Mouse (Mus musculus) forebrain, embryonic 14.5 days (tissue): ENCODE data around the gene Znfx1. TPM values are rescaled to one million over a fixed set of nuclear protein-coding genes. Genes with fewer than 3 reads are reported as not detected.

ENCODE experiments used
- ATAC-seq: fragments of 200-750 bp; cut with Nextera tagmentation; 2 replicates; pipeline ENCODE4 v1.8.0; 2017; ENCODE audit warnings: mild to moderate bottlenecking, moderate library complexity
- DNase-seq: peaks from one replicate; pipeline ENCODE4 v3.0.0-alpha.2; 2015; ENCODE audit warnings: low spot score
- H3K27ac ChIP-seq: fragments of 300-500 bp; sonication (generic); 2 replicates; pipeline ENCODE4 v1.5.1; 2014; ENCODE audit warnings: low read depth, mild to moderate bottlenecking, control low read depth, low read length, moderate library complexity
- H3K27me3 ChIP-seq: fragments of 300-500 bp; sonication (generic); replicated peaks from 2 replicates; pipeline ENCODE4 v1.6.1; 2014; ENCODE audit warnings: low read length, control low read depth, mixed read lengths; ENCODE audit not compliant: control insufficient read depth, insufficient read depth
- H3K36me3 ChIP-seq: fragments of 300-500 bp; sonication (generic); 2 replicates; pipeline ENCODE4 v1.6.1; 2014; ENCODE audit warnings: low read length, control low read depth; ENCODE audit not compliant: control insufficient read depth, insufficient read depth
- H3K4me1 ChIP-seq: fragments of 300-500 bp; sonication (generic); 2 replicates; pipeline ENCODE4 v1.6.1; 2014; ENCODE audit warnings: antibody characterized with exemption, low read length, control low read depth; ENCODE audit not compliant: control insufficient read depth, insufficient read depth
- H3K4me2 ChIP-seq: fragments of 300-500 bp; sonication (generic); 2 replicates; pipeline ENCODE4 v1.6.1; 2014; ENCODE audit warnings: mild to moderate bottlenecking, control low read depth, low read length
- H3K4me3 ChIP-seq: fragments of 300-500 bp; sonication (generic); 2 replicates; pipeline ENCODE4 v1.5.1; 2014; ENCODE audit warnings: low read depth, low read length, control low read depth
- H3K9ac ChIP-seq: fragments of 300-500 bp; sonication (generic); 2 replicates; pipeline ENCODE4 v1.6.1; 2014; ENCODE audit warnings: mild to moderate bottlenecking, low read length, control low read depth, moderate library complexity
- H3K9me3 ChIP-seq: fragments of 300-500 bp; sonication (generic); replicated peaks from 2 replicates; pipeline ENCODE4 v1.6.1; 2016; ENCODE audit warnings: low read length, control low read depth, mixed read lengths; ENCODE audit not compliant: control insufficient read depth
- WGBS: fragments of 180-500 bp; shearing (Covaris S2); extraction: QIAGEN DNeasy Blood & Tissue Kit; methylation state at CpG from one replicate; pipeline ENCODE4 v1.1.7; 2014; 5-methylcytosine and 5-hydroxymethylcytosine counted together
- polyA plus RNA-seq: library from polyadenylated mRNA; unstranded; fragments of >200 nt; fragmentation: Nextera tagmentation; extraction: Ambion mirVana; gene quantifications from 2 replicates; pipeline ENCODE4 v1.2.1, GENCODE M21; 2014

Gene Znfx1
- polyA plus RNA-seq, 1 experiment from 2014 or later = 4.9 TPM

- Histone ChIP-seq H3K9me3 (no peaks in the 10 kb centered on the region), H3K36me3 (no peaks in the 10 kb centered on the region), H3K27ac (no peak overlapping the region), H3K4me1 (no peaks in the 10 kb centered on the region), H3K4me3 (no peak overlapping the region), H3K27me3 (no peaks in the 10 kb centered on the region), H3K4me2 (no peak overlapping the region), H3K9ac (no peak overlapping the region)
- no peak for ATAC-seq
- DNase-seq = no peak
- 91% methylated on average over 5 of the region's 5 CpGs for WGBS
Measured at GRCm38 (mm10) chr2:167086836-167087235, 24.0 kb upstream of the Znfx1 start.

- Histone ChIP-seq H3K4me3 (no peak overlapping the region), H3K4me1 (no peaks in the 10 kb centered on the region), H3K36me3 (no peaks in the 10 kb centered on the region), H3K27me3 (no peaks in the 10 kb centered on the region), H3K9ac (no peak overlapping the region), H3K9me3 (no peaks in the 10 kb centered on the region), H3K27ac (no peak overlapping the region), H3K4me2 (no peak overlapping the region)
- DNase-seq = no peak
- 83% methylated on average over 11 of the region's 11 CpGs for WGBS
- ATAC-seq = no peak
Measured at GRCm38 (mm10) chr2:167086092-167086491, 23.3 kb upstream of the Znfx1 start.

- no peak overlapping the region for H3K27ac ChIP-seq
- H3K9ac ChIP-seq = no peak overlapping the region
- H3K4me3 ChIP-seq = no peak overlapping the region
- H3K4me2 ChIP-seq = no peak overlapping the region
- 47% methylated on average over 4 of the region's 4 CpGs for WGBS
- DNase-seq (peak; percentile 38), ATAC-seq (peak; percentile 42; the same call in 1 of the 2 replicates)
- no peaks in the 10 kb centered on the region for H3K9me3 ChIP-seq
- H3K4me1 ChIP-seq = peaks cover 12% of the 10 kb centered on the region
- no peaks in the 10 kb centered on the region for H3K36me3 ChIP-seq
- no peaks in the 10 kb centered on the region for H3K27me3 ChIP-seq
Measured at GRCm38 (mm10) chr2:167081639-167082038, 18.8 kb upstream of the Znfx1 start.

GRCm38 (mm10) chr2:167081135-167081534 lies 18.3 kb upstream of the Znfx1 start:
- no peak overlapping the region for H3K4me3 ChIP-seq
- DNase-seq (no peak), ATAC-seq (no peak)
- no peak overlapping the region for H3K9ac ChIP-seq
- no peak overlapping the region for H3K4me2 ChIP-seq
- H3K36me3 ChIP-seq = no peaks in the 10 kb centered on the region
- no peak overlapping the region for H3K27ac ChIP-seq
- peaks cover 12% of the 10 kb centered on the region for H3K4me1 ChIP-seq
- WGBS = 38% methylated on average over 6 of the region's 6 CpGs
- no peaks in the 10 kb centered on the region for H3K9me3 ChIP-seq
- H3K27me3 ChIP-seq = no peaks in the 10 kb centered on the region

- peaks cover 12% of the 10 kb centered on the region for H3K4me1 ChIP-seq
- no peaks in the 10 kb centered on the region for H3K9me3 ChIP-seq
- H3K27ac ChIP-seq = no peak overlapping the region
- WGBS = 87% methylated on average over 3 of the region's 3 CpGs
- H3K27me3 ChIP-seq = no peaks in the 10 kb centered on the region
- DNase-seq (no peak), ATAC-seq (no peak)
- H3K4me2 ChIP-seq = no peak overlapping the region
- H3K9ac ChIP-seq = no peak overlapping the region
- H3K36me3 ChIP-seq = no peaks in the 10 kb centered on the region
- no peak overlapping the region for H3K4me3 ChIP-seq
Measured at GRCm38 (mm10) chr2:167080387-167080786, 17.6 kb upstream of the Znfx1 start.

- DNase-seq (peak; percentile 82), ATAC-seq (peak; percentile 80)
- Histone ChIP-seq H3K27ac (peak overlapping the region; percentile 1), H3K9ac (no peak overlapping the region), H3K9me3 (no peaks in the 10 kb centered on the region), H3K4me3 (no peak overlapping the region), H3K4me1 (peaks cover 12% of the 10 kb centered on the region), H3K27me3 (no peaks in the 10 kb centered on the region), H3K36me3 (no peaks in the 10 kb centered on the region), H3K4me2 (no peak overlapping the region)
- WGBS = 46% methylated on average over 18 of the region's 18 CpGs
Measured at GRCm38 (mm10) chr2:167079535-167080257, 16.9 kb upstream of the Znfx1 start.

- no peaks in the 10 kb centered on the region for H3K36me3 ChIP-seq
- H3K4me2 ChIP-seq = no peak overlapping the region; the same call in 1 of the 2 replicates
- WGBS = 49% methylated on average over 9 of the region's 9 CpGs
- ATAC-seq (peak; percentile 61), DNase-seq (peak; percentile 45)
- H3K27me3 ChIP-seq = no peaks in the 10 kb centered on the region
- H3K9me3 ChIP-seq = no peaks in the 10 kb centered on the region
- peaks cover 12% of the 10 kb centered on the region for H3K4me1 ChIP-seq
- no peak overlapping the region; the same call in 1 of the 2 replicates for H3K9ac ChIP-seq
- H3K27ac ChIP-seq = peak overlapping the region; percentile 1
- H3K4me3 ChIP-seq = no peak overlapping the region
Measured at GRCm38 (mm10) chr2:167078931-167079495, 16.2 kb upstream of the Znfx1 start.

DNA sequence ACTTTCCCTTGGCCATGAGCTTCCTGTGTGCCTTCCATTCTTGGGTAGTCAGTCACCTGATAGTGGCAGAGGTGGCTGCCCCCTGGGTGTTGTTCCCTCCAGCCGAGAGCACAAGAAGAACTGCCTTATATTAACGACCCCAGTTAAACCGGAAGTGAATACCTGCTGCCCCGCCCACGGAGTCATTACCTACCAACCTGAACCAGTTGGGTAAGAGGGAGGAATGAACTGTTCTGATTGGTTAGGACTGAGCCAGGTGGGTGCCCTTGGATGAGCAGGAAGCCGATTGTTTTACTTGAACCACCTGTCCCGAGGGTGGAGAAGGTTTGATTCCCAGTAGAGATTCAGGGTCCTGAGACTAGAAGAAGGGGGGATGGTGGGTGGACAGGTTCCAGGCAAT lies 15.7 kb upstream of the Znfx1 start:
- Histone ChIP-seq H3K4me2 (no peak overlapping the region; the same call in 1 of the 2 replicates), H3K9ac (no peak overlapping the region), H3K36me3 (no peaks in the 10 kb centered on the region), H3K4me1 (peaks cover 12% of the 10 kb centered on the region), H3K27me3 (no peaks in the 10 kb centered on the region), H3K27ac (no peak overlapping the region), H3K9me3 (no peaks in the 10 kb centered on the region), H3K4me3 (no peak overlapping the region)
- ATAC-seq (no peak), DNase-seq (no peak)
- 48% methylated on average over 7 of the region's 7 CpGs for WGBS
